Mouse (Mus musculus) fat pad, adult 2 months (tissue): Measurements from ENCODE around the gene Umodl1.
A peak's percentile ranks its signal among the peaks of the same experiment; 100 is the strongest.

ENCODE experiments used
- DNase-seq: peaks from one replicate; pipeline ENCODE4 v3.0.0-alpha.2; 2011; ENCODE audit warnings: low read depth, low spot score; ENCODE audit errors: extremely low read depth

Gene Umodl1

DNA sequence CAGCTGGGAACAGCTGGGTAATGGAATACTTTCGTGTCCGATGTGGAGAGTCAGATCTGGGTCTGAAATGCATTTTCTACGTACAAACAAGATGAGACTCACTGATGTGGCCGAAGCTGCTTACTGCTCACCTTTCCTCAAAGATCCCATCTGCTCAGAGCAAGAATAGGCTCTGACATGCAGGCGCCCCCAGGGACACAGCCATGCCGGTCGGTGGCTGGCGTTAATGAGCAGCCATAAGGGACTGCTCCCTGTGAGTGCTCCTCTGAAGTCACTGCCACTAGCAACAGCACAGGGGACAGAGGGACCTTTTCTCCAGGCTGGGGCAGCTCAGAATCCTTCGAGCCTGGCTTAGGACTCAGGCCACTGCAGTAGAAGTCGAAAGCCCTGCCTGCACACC lies at the start of gene Umodl1:
Gene Umodl1 (plus strand): TSS at position 301 of the 400 bp plus-strand sequence.
- DNase-seq: no peak

DNA sequence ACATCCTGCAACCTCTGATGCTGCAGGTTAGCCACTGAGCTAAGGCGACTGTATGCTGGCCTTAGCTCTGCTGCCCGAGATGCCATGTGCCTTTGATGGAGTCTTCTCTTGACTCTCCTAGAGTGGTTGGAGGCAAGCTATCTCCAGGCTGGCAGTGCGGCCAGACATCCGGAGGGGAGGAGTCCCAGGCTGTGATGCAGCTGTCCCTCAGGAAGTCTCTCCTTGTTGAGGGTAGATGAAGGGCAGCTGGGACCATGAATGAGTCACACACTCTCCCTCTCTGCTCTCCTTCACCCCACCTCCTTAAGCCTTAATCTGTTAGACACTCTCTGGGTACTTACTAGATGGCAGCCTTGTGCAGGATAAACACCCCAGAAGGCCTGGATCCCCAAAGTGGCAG lies 46.9 kb upstream of the Umodl1 start:
- no peak for DNase-seq

DNA sequence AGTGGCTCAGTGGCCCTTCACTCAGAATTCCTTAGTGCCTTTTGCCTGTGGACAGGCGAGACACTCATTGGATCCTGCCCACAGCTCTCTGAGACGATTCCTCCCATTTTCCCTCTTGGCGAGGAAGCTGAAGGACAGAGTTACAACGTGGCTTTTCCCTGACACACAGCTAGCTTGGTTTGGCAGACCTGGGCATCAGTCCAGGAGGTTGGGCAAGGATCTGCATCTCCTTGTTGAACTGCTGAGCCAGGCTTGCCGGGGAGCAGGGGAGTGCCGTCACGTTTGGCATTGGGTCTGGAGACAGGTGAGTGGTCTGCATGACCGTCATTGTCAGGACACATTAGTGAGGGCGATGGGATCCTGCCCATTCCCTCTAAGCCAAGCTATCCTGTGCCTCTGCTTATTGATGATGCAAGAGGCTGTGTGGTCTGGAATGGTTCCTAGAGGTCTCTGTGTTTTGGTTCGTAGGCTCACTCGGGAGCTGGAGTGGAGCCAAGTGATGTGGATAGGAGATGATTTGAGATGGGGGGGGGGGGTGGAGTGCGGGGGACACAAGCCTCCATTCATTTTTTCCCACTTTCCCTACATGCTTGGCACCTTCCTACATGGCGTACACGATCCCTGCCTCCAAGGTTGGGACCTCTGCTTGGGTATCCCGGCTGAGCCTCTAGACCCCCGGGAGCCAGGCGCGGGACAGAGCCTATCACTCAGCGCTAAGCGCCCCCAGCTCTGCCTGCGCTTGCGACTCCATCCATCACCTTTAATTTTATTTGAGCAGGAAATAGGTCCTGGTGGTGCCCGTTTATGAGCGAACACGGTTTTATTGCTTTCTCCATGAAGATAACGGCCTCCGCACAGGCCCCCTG lies 43.3 kb upstream of the Umodl1 start:
- no peak for DNase-seq

DNA sequence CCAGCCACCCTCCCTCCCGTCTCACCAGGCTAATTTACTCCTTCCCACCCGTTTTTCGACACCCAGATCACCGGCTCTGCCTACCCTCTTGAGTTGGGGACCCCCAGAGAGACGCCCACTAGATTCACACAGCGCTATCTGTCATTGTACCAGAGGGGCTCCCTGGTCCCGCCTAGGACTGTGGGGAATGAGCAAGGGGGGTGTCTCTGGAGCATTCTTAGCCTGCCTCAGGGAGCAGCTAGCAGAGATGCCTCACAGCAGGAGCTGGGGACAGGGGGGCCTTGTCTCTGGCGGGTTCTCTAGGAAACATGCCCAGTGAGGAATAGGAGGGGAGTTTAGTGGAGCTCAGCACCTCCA lies 42.7 kb upstream of the Umodl1 start:
- no peak for DNase-seq

DNA sequence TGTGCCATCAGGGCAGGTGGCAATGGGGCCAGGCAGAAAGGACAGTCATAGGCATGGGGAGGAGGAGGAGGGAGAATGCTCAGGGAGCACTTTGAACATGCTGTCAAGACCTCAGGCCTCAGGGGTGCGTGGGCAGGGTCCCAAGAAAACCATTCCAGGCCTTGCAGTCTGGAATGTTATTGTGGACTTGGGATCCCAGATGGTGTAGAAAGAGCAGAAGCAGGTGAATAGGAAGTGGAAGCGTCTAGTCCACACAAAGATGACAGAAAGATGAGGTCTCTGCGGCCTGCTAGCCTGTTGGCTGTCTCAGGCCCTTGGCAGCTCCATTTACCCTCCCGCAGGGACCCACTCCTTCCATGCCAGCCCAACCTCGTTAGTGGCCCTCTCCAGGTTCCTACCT lies 41.9 kb upstream of the Umodl1 start:
- no peak for DNase-seq

DNA sequence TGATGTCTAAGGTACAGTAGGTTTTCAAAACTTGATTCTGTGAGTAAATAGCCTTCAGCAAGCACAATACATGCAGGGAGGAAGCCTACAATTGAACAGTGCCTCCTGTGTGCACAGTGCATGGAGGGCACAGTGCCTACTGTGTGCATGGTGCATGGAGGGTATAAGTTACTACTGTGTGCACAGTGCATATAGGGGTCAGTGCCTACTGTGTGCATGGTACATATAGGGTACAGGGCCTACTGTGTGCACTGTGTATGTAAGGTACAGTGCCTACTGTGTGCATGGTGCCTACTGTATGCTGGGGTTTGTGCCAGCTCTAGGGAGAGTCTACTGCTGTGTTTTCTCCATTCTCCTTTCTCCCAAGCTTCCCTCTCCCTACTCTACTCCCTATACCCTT lies 40.2 kb upstream of the Umodl1 start:
- DNase-seq: no peak

DNA sequence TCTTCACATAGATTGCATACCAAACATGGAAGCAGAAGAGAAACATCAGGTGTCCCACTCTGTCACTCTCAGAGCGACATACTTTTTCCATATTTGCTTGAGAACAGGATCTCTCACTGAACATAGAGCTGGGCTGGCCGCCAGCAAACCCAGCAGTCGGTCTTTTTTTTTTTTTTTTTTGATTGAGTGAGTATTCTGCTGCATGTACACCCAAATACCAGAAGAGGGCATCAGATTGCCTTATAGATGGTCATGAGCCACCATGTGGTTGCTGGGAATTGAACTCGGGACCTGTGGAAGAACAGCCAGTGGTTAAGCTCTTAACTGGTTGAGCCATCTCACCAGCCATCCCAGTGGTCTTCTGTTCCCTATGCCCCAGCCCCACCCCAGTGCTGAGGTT lies 30.9 kb upstream of the Umodl1 start:
- DNase-seq: no peak

DNA sequence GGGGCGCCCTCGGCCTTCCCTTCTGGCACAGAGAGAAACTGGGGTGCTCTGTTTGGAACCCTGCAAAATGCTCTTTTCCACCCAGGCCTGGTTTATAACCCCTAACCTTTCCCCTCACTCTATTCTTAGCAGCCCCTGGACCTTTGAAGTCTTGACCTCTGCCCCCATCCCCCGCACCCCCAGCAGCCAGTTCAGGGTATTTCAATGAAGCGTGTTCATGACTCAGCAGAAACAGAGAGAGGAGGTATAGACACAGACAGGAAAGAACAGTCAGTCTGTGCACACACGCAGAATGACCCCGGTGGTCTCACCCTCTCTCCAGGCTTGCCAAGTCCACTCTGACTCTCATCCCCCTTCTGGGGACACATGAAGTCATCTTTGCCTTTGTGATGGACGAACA lies 23.6 kb upstream of the Umodl1 start:
- DNase-seq: no peak

DNA sequence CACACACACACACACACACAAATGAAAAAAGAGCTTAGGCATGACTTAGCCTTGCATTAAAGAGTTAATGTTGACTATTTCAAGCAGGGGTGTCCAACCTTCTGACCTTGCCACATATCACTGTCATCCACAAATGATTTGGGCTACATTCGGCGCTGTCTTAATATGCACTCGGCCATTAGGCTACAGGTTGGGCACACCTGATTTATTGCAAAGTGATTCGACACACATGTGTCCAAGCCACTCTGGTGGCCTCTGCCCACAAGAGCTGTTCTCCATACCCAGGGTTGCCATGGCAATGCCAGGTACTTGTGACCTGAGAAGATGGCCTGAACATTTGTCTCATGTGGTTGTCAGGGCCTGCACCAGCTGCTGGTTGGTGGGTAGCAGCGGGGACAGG lies 21.6 kb upstream of the Umodl1 start:
- no peak for DNase-seq

DNA sequence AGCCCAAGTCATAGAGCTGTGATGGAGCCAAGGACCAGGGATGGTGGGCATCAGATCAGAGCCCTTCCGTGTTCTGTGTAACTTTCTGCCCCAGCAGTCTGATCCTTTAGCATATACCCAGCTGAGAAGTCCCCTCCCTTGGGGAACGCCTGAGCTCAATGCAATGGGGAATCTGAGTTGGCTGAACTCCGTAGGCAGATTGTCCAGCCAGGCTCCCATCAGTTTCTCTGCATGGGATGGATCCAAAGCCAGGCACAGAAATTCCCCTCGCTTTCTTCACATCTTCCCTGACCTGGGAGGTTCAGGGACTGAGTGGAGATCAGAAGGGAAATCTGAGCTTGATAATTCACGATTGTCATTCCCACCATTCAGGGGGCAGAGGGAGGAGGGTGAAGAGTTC lies 19.1 kb upstream of the Umodl1 start:
- DNase-seq: no peak

DNA sequence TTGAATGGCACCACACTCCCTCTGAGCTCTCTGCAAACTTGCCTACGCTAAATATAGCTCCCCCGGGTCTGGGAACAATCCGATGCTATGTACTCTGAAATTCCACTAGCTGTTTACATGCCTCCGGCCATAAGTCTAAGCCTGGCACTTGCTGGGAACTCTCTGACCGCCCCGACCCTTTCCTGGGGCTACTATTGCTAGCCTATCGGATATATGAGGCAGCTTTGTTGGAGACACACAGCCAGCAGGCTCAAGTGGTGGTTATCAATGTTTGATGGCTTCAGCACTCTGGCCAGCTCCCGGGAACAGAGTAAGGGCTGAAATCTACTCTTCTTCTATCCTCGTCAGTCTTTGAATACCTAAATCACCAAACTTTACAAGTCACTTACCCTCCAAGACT lies 15.9 kb upstream of the Umodl1 start:
- DNase-seq: no peak

DNA sequence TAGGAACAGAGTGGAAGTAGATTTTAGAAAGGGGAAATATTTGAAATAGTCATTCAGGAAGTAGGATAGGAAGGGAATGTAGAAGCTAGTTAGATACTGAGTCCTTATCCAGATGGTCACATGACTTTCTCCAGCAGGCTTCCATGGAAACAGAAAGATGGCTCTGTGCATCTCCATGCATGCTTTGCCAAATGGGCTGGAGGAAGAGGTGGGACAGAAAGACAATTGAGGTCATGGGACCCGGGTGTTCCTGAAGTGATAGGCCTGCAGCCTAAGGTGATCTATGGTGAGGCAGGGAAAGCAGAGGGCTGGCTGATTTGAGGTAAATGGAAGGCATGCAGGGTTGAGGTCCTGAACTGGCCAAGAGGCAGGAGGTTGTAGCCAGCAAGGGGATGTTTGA lies 6.1 kb upstream of the Umodl1 start:
- no peak for DNase-seq

DNA sequence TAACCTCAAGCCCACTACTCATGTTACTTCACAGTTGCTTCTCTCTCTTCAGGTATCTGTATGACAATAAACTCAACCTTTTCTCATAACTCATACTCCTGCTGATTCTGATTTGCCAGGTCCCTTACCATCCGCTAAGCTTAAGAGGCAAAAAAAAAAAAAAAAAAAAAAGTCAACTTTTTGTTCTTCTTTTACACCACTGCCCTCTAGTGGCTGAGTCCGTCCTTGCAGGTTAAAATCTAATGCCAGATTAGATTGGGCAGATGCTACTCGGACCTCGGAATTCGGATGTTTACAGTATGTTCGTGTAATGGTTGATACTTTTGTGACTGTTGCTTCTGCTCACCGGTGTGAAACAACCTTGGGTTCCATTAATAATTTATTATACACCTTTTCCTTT lies 3.7 kb upstream of the Umodl1 start:
- no peak for DNase-seq

DNA sequence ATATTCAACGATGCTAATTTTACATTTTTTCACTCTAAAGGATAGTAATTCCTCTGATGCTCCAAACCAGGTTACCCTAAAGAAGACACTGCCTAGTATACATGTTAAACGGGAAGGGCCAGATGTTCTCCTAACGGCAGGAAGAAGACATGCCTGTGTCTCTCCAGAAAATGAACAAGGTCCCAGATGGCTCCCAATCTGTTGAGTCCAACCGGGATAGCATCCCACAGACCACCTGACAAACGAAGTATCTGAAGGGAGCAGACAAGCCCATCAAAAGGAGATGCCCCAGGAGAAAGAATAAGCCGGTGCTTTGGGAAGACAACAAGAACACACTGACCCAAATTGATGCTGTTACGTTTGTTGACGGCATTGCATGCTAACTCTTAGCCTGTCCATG lies 2.8 kb upstream of the Umodl1 start:
- DNase-seq: no peak

DNA sequence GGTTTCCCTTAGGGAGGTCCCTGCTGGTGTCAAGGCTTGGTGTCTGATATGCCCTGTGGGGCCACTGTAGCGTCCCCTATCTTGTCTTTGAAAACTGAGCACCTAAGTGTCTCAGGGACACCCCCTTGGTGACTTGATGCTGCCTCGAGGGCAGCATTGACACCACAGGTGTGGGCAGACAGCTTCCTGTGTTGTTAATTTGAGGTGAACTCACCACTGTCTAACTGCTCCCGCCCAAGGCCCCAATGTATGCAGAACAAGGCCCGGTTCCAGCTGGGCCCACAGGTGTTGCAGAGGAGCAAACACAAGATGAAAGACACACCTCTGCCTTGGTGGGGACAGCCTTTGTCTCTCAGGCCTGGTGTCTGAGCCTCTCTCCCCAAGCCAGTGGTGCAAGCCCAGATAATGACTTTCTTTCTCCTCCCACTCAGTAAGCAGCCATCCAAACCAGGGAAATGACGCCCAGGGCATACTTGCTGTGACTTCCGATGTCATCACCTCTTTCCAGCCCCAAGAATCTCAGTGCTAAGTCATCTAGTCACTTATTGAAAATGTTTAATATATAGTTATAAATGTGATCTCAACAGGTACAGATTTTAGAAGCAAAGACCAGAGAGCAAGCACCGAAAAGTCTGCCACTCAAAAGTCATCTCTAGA lies 7.6 kb downstream of the Umodl1 start:
- no peak for DNase-seq

DNA sequence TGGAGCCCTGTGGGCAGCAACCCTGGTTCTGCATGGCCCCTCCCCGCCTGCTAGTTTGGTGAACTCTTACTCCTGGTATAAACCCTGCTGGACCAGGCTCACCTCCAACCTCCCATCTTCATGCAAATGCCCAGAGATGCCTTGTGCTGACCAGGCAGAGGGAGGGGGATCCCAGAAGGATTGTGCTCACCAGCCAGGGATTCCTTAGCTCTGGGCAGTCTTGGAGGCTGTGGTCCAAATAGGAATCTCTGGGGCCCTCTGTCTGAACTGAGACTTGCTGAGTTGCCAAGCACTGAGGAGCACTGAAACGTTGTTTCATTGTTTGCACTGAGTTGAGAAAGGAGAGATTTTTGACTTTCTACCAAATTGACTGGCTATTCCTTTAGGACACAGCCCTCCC lies 8.4 kb downstream of the Umodl1 start:
- no peak for DNase-seq

DNA sequence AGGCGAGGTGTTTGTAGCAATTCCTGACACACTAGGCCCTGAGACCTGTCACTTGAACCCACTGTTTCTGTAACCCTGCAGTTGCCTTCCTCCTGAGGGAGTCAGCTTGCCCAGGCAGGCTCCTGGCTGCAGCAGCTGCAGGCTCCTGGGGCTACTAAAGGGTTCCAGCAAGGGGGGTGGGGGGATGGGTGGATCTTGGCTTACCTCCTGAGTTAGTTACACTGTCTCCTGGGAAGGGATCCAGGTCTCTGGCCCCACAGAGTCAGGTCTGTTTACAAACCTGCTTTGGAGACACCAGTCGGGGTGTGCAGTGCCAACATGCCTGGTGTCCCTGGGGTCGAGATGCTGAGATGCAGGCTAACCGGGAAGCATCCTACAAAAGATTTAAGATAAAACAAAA lies 15.5 kb downstream of the Umodl1 start:
- DNase-seq: peak; percentile 31

DNA sequence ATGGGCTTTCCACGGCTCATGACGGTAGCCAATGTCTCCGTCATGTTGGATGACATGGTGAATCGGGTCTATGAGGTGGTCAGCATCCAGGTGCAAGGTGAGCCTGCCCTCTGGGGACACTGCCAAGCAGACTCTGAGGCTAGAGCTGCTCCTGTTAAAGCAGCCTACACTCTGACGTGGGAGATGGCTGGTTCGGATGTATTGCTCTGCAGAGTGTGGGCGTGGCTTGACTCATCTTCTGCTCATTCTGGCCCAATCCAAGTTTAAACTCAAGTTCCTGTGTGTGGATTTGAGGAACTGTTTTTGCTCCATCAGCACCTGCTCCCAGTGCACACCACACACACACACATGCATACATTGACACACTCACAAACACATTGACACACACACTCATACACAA lies 17.4 kb downstream of the Umodl1 start:
- no peak for DNase-seq

DNA sequence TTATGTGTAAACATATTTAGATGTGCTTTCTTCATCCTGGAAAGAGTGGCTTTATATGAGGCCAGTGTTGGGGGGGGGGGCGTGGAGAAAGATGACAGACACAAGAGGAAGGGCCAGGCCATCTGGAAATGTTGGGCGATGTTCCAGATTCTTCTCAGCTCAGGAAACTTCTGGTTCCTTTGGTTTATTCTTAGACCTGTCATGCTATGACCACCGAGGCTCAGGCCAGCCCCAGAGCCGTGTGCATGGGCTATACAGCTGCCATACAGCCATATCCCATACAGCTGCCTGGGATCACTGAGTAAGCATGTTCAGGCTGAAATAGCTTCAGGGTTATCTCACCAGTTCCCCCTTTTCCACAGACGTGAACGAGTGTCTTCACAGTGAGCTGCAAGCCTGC lies 18.9 kb downstream of the Umodl1 start:
- no peak for DNase-seq

DNA sequence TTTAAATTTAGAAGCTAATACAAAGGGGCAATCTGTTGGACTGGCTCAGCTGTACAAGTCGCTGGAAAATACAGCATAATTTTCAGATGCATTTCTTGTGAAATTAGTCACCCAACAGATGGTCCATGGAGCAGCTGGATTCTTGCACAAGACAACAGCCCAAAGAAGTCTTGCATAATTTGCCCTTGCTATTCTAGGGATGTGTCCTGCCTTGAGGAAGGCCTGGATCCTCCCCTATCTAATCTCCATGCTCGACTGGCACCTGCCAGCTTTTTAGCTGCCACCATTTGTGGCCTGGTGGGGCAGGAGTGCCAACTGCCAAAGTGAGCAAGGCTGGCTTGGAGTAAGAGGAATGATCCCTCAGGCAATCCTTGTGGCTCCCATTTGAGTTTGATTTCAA lies 22.9 kb downstream of the Umodl1 start:
- no peak for DNase-seq

DNA sequence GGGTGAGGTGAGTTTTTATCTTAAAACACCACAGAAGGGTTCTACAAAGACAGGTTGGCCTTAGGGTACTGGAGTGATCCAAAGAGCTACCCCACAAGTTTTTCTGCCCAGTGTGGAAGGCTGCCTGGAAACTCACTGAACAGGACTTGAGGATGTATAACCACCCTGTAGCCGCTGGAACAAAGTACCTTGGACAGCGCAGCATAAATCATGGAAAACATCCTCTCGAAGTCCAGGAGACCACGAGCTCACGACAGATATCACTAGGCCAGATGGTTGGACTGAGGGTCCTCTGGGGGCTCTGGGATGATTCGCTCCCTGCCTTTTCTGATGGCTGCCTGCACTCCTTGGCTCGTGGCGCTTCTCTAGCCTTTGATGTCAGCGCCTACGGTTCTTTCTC lies 24.1 kb downstream of the Umodl1 start:
- no peak for DNase-seq

DNA sequence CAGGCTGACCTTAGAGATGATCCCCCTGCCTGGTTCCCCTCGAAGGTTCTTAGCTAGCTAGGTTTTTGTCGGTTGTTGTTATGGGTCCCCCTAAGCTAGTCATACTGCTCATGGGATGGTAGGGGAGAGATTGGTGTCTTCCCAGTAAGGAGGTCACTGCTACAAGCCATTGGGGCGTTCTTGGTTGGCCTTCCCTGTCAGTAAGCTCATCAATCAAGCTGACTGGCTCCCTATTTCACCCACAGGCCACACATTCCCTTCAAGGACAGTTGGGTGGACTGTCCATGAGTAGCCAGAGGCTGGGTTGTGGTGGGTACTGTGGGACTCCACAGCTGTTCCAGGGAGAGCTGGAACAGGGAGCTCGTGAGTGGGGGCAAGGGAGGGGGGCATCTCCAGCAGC lies 29.1 kb downstream of the Umodl1 start:
- no peak for DNase-seq

DNA sequence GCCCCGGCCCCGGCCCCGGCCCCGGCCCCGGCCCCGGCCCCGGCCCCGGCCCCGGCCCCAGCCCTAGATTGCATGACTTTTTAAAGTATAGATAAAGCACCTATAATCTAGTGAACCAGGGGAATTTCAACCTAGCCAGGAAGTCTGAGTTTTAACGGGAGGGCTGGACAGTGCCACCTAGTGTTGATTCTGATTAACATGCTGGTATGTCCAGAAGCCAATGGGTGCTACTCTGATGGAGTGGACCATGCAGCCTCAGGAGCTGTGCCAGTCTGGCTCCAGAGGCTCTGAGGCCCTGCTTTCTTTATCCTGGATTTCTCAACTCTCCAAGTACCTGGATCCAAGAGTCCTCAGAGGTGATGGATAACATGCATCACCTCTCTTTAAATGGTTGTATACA lies 35.8 kb downstream of the Umodl1 start:
- no peak for DNase-seq
